In genomic region chr1:153704174-153704573, GRCm38 (mm10) we compare ENCODE assay signal across 15 mouse cellular contexts. TPM values are rescaled to one million over a fixed set of nuclear protein-coding genes. Genes with fewer than 3 reads are reported as not detected.
A peak's percentile ranks its signal among the peaks of the same experiment; 100 is the strongest.
DNase-seq lines count a peak whose midpoint lies in the region; ATAC-seq lines count a peak whose summit lies in the region.
"Had no signal": no experiment of that assay in that cellular context is flagged by ENCODE, and none has a peak within 500 bp of the region (broad histone marks: within the 10 kb centered on the region; RNA-seq: fewer than 3 reads in every experiment).

No protein-coding gene starts in this region.

- intact Hi-C loops in left cerebral cortex, postnatal 10 days (cut with DNase I): no loop called here

- WGBS in forebrain, embryonic 16.5 days: 11% methylated on average over 7 of the region's 7 CpGs
- 11% methylated on average over 7 of the region's 7 CpGs for WGBS in midbrain, embryonic 10.5 days

- peak; percentile 42 for DNase-seq in embryo, embryonic 11 days
- DNase-seq in embryo, embryonic 10 days (ENCODE audit: low spot score): no peak
- DNase-seq in A20 (ENCODE audit: low read depth, low spot score): peak; percentile 55
- DNase-seq in midbrain, embryonic 10.5 days (ENCODE audit: low spot score): peak; percentile 32
- no peak for DNase-seq in layer of hippocampus, adult 8-10 months (ENCODE audit: low spot score in 2 of 2)
- no peak for DNase-seq in left cerebral cortex, postnatal 10 days (ENCODE audit: extremely low spot score in 1 of 2, low spot score in 2 of 2)
- DNase-seq: cerebellum, adult 11-12 months; gastrocnemius, postnatal 25 days; lung, postnatal 36 days had no signal

- H3K4me3 ChIP-seq in forebrain, embryonic 16.5 days (replicated peaks; ENCODE audit: low read length): no peak overlapping the region
- H3K4me3 ChIP-seq in midbrain, embryonic 10.5 days: peak overlapping the region; percentile 9; the same call in 1 of the 2 replicates
- H3K4me3 ChIP-seq: embryonic facial prominence, embryonic 15.5 days had no signal

- no peaks in the 10 kb centered on the region for H3K36me3 ChIP-seq in forebrain, embryonic 16.5 days (ENCODE audit: control insufficient read depth, insufficient read depth)
- H3K36me3 ChIP-seq in midbrain, embryonic 10.5 days: no peaks in the 10 kb centered on the region
- H3K36me3 ChIP-seq: embryonic facial prominence, embryonic 15.5 days had no signal

- peak; percentile 74 for ATAC-seq in forebrain, embryonic 16.5 days
- no peak for ATAC-seq in cerebellum, adult (ENCODE audit: insufficient number of reproducible peaks, low FRiP score, low TSS enrichment)
- ATAC-seq: inflammation-experienced regulatory T-cells, adult 6 months had no signal

- no peak overlapping the region for H3K9ac ChIP-seq in forebrain, embryonic 16.5 days (replicated peaks; ENCODE audit: low read depth, low read length)
- H3K9ac ChIP-seq: embryonic facial prominence, embryonic 15.5 days had no signal

- no peak overlapping the region; the same call in 1 of the 2 replicates for H3K27ac ChIP-seq in forebrain, embryonic 16.5 days (ENCODE audit: low read length)
- H3K27ac ChIP-seq in midbrain, embryonic 10.5 days (replicated peaks): peak overlapping the region; percentile 90
- H3K27ac ChIP-seq: embryonic facial prominence, embryonic 15.5 days had no signal

- peak overlapping the region; percentile 28; the same call in 1 of the 2 replicates for H3K4me2 ChIP-seq in forebrain, embryonic 16.5 days (ENCODE audit: low read length)

- H3K9me3 ChIP-seq in forebrain, embryonic 16.5 days (ENCODE audit: control insufficient read depth, low read length): no peaks in the 10 kb centered on the region
- no peaks in the 10 kb centered on the region for H3K9me3 ChIP-seq in midbrain, embryonic 10.5 days (replicated peaks)
- H3K9me3 ChIP-seq: embryonic facial prominence, embryonic 15.5 days had no signal

- H3K4me1 ChIP-seq in forebrain, embryonic 16.5 days (replicated peaks; ENCODE audit: control insufficient read depth, insufficient read depth, low read length): peaks cover 20% of the 10 kb centered on the region
- H3K4me1 ChIP-seq in midbrain, embryonic 10.5 days: peaks cover 51% of the 10 kb centered on the region

- H3K27me3 ChIP-seq in forebrain, embryonic 16.5 days (replicated peaks; ENCODE audit: control insufficient read depth, insufficient read depth, low read length): no peaks in the 10 kb centered on the region
- H3K27me3 ChIP-seq in midbrain, embryonic 10.5 days (ENCODE audit: low read depth, poor library complexity, severe bottlenecking): no peaks in the 10 kb centered on the region; the same call in 1 of the 2 replicates
- H3K27me3 ChIP-seq: embryonic facial prominence, embryonic 15.5 days had no signal

RNA-seq across cellular contexts. Expression of gene Rgs16, which starts 36.0 kb away (rescaled TPM):
- 32.9 and 34.3 TPM in 2 replicates for polyA plus RNA-seq in forebrain, embryonic 16.5 days (2015; fragmentation: Nextera tagmentation; extraction: Ambion mirVana)
- 31.8 and 39.0 TPM in 2 replicates for polyA plus RNA-seq in midbrain, embryonic 10.5 days (2016; fragmentation: Nextera tagmentation; extraction: Ambion mirVana)
- 1 to 10 TPM; 5.3 to 8.8 (median 7.4) TPM for total RNA-seq in layer of hippocampus, adult 8-10 months (2022)
- 1 to 10 TPM; 5.5 to 6.2 TPM for total RNA-seq in left cerebral cortex, postnatal 10 days (2021)

RNA-seq across cellular contexts. Expression of gene Rnasel, which starts 45.1 kb away (rescaled TPM):
- polyA plus RNA-seq in forebrain, embryonic 16.5 days (2015; fragmentation: Nextera tagmentation; extraction: Ambion mirVana): 40.4 and 42.7 TPM in 2 replicates
- 10.1 and 20.3 TPM in 2 replicates for polyA plus RNA-seq in midbrain, embryonic 10.5 days (2016; fragmentation: Nextera tagmentation; extraction: Ambion mirVana)
- total RNA-seq in layer of hippocampus, adult 8-10 months (2022): 10 to 100 TPM in 1 of 4 experiments, 1 to 10 TPM in 3; 7.9 to 10.0 (median 8.9) TPM
- 10 to 100 TPM; 13.2 to 13.5 TPM for total RNA-seq in left cerebral cortex, postnatal 10 days (2021)

RNA-seq across cellular contexts. Expression of gene Rgs8, which starts 51.3 kb away (rescaled TPM):
- 16.1 and 22.4 TPM in 2 replicates for polyA plus RNA-seq in forebrain, embryonic 16.5 days (2015; fragmentation: Nextera tagmentation; extraction: Ambion mirVana)
- polyA plus RNA-seq in midbrain, embryonic 10.5 days (2016; fragmentation: Nextera tagmentation; extraction: Ambion mirVana): 8.3 and 15.1 TPM in 2 replicates
- 10 to 100 TPM; 52.3 to 76.3 (median 59.5) TPM for total RNA-seq in layer of hippocampus, adult 8-10 months (2022)
- 10 to 100 TPM; 24.3 to 34.0 TPM for total RNA-seq in left cerebral cortex, postnatal 10 days (2021)
- total RNA-seq: adrenal gland, adult 18-20 months had no signal
- polyA plus RNA-seq: liver, adult 2 months had no signal

Comparison
In these comparisons a context has a peak if more than half of its experiments do, and no peak if none do; other contexts are left out.
1. DNase-seq: peak in embryo, embryonic 11 days (single experiment), A20 (single experiment) and midbrain, embryonic 10.5 days (single experiment); none in embryo, embryonic 10 days (single experiment), layer of hippocampus, adult 8-10 months (0 of 2) and left cerebral cortex, postnatal 10 days (0 of 2).